Mouse (Mus musculus) lung, postnatal 25 days (tissue): Measurements from ENCODE around the gene Ptprm.

ENCODE experiments used
- DNase-seq: peaks from one replicate; pipeline ENCODE4 v3.0.0; 2022; ENCODE audit warnings: low spot score

Ptprm gene

GRCm38 (mm10) chr17:67136876-67137275, 217.4 kb downstream of the Ptprm start:
- no peak for DNase-seq

GRCm38 (mm10) chr17:67136421-67136820, 217.8 kb downstream of the Ptprm start:
- no peak for DNase-seq

GRCm38 (mm10) chr17:67134235-67134634, 220.0 kb downstream of the Ptprm start:
- DNase-seq, result no peak

DNA sequence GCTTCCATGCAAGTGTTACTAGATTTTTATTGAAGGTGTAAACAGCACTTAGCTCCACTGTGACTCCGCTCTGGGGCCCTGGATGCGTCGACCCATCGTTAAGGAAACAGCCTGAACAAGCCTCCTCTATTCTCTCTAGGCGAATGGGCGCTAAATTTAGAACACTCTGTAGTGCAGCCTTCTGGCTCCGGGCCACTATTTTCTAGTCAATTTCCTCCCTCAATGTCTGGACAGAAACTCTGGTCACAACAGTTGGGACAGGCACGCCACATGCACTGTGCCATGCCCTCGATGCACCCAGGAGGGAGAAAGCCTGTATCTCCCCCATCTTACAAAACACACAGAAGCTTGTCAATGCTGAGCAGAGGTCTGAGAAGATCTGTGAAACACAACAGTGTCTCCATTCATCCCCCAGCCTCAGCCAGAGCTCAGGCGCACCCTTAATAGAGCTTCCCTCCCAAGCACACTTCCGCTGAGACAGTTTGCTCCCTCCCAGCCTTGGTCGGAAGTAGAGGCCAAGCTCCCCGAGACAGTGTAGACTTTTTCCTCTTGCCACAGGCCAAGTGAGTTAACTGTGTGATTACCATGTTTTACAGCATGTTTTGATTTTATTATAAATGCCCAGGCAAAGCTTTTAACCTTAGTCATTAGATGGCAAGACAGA, 220.7 kb downstream of the Ptprm start:
- peak; percentile 64 for DNase-seq

DNA sequence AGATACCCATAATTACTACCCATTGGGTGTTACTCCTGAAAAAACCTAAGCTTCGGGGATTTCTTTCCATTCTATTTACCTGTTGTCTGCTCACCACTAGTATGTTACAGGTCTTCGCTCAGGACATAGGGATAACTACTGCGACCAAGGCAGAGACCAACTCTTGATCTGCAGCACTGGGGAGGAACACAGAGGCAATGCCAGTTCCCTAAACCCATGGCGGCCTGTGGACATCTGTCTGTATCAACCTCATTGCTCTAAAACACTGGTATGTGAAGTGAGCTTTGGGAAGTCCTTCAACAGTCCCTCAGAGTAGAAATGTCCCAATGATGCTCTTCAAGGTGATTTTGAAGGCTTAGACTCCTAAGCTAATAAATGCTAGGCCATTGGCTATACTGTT, 221.2 kb downstream of the Ptprm start:
- no peak for DNase-seq

- DNase-seq, result no peak
Measured at GRCm38 (mm10) chr17:67127530-67127929, 226.7 kb downstream of the Ptprm start.

- no peak for DNase-seq
Measured at GRCm38 (mm10) chr17:67125596-67125995, 228.7 kb downstream of the Ptprm start.

- DNase-seq, result no peak
Measured at GRCm38 (mm10) chr17:67124294-67124693, 230.0 kb downstream of the Ptprm start.

GRCm38 (mm10) chr17:67123722-67124121, 230.5 kb downstream of the Ptprm start:
- no peak for DNase-seq

GRCm38 (mm10) chr17:67120863-67121262, 233.4 kb downstream of the Ptprm start:
- no peak for DNase-seq

- DNase-seq, result no peak
Measured at GRCm38 (mm10) chr17:67118676-67119340, 235.4 kb downstream of the Ptprm start.

- DNase-seq, result no peak
Measured at GRCm38 (mm10) chr17:67114842-67115241, 239.4 kb downstream of the Ptprm start.

GRCm38 (mm10) chr17:67112679-67113078, 241.6 kb downstream of the Ptprm start:
- no peak for DNase-seq

DNA sequence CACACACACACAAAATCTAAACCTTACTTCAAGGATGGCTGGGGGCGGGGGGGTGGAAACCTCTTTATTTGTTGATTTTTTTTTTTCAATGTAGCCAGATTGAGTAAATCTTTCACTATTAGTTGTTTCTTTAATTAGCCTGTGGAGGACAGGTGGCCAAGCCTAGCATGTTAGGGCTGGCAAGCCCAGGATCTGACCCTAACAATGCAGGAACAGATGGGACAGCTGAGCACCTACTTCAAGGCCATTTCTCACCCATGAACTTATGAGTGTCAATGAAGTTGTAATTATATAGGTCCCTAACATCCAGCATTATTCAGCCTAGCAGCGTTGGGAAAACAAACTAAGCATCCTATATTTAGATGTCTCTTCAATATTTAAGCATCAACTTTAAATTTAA, 248.1 kb downstream of the Ptprm start:
- DNase-seq, result no peak

- DNase-seq, result peak; percentile 9
Measured at GRCm38 (mm10) chr17:67102051-67102450, 252.2 kb downstream of the Ptprm start.

DNA sequence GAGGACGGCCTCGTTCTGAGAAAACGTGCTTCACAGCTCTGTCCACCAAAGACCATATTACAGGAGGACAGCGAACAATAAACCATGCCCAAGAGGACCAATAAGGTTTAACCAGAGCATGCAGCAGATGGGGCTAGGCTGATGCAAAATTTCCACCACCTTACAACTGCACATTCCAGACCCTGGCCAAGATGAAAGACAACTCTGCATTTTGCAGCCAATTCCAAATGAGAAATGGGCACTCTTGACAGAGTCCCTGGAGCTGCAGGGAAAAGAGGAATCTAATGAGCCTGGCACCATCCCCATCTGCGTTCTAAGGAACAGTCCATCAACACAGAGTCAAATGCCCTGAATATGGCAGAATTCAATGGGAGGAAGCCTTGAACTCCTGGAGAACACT, 263.3 kb downstream of the Ptprm start:
- no peak for DNase-seq

DNA sequence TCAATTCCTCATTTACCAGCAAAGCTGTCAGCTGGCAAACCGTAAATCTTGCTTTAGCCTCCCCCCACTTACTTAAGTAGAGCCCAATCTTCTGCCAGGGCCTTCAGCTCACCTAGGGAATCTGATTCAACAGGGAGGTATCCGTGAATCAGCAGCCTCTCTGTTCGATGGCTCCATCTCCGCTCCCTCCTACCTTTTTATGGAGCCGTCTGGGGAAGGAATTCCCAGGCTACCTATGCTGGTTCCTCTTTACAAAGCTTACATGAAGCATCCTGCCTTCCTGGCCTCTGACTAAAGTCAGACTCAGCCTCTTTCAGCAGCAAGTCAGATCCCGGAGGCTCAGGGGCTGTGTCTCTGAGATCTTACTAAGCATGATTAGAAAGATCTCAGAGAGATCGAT, 264.1 kb downstream of the Ptprm start:
- no peak for DNase-seq

- DNase-seq, result no peak
Measured at GRCm38 (mm10) chr17:67089611-67090010, 264.6 kb downstream of the Ptprm start.

DNA sequence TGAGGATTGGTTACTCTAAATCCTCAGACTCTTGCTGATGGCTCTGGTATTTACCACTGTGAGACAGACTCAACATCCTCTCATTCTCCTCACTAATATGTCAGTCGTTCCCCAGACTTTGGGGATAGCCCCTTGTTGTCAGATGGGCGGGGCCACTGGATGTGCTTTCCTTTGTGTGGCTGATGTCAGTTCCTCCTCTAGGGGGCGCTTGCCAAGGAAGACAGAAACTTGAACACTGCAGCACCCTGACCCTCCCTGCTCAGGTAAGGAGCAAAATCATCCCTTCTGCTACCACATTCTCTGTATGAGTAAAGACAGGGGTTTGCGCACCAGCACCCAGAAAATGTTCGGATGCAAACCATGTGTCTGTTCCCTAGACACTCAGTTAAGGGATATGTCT, 266.7 kb downstream of the Ptprm start:
- DNase-seq, result no peak

- no peak for DNase-seq
Measured at GRCm38 (mm10) chr17:67086811-67087210, 267.4 kb downstream of the Ptprm start.

GRCm38 (mm10) chr17:67084501-67084900, 269.8 kb downstream of the Ptprm start:
- DNase-seq, result no peak

DNA sequence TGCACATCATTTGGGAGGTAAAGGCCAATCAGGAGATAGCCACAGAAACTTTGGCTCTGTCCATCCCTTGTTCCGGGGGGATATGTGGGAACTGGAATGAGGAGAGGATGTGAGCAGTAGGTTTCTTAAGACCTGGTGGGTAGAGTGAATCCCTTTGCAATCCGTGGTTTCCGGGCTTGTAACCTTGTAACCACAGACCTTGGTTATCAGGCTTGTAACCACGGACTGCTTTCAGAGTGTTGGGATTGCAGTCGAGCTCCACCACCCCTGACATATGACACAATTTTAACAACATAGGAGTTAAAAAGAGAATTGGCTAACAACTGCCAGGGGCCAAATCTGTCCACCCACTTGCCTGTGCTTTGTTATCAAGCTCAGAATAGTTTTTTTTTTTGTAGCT, 270.2 kb downstream of the Ptprm start:
- DNase-seq, result no peak

GRCm38 (mm10) chr17:67079570-67079969, 274.7 kb downstream of the Ptprm start:
- no peak for DNase-seq

DNA sequence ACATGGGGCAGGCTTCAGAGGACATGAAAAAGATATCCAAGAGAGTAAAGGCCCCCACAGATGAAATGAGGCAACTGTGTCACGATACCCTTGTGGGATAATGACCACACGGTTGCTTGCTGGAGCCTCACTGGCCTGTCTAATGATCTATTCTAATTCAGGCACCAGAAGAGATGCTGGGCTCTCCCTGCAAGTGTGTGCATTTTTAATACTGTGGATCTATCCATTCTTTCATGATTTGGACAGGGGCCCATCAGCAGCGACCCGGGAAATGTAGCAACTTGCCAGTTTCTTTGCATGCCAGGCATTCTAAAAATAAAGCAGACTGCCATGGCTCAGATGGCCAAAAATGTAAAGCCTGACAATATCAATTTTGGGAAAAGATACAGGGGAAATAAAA, 280.7 kb downstream of the Ptprm start:
- DNase-seq, result no peak
